Mouse (Mus musculus) heart, postnatal 10 days (tissue): Measurements from ENCODE around the gene Zfp618. TPM values are rescaled to one million over a fixed set of nuclear protein-coding genes. Genes with fewer than 3 reads are reported as not detected.

Experiments used
- DNase-seq, 2 experiments: peaks; one replicate each; pipeline ENCODE4 v3.0.0; 2021
- intact Hi-C: fragments of 180-260 bp; cut with DNase I; formaldehyde crosslinking; loops from one replicate; pipeline ENCODE4 v1.15.1; 2025
- total RNA-seq, 2 experiments: library from RNA; stranded (reverse); gene quantifications; 2 replicates each; pipeline ENCODE4 v1.2.3; 2021

The Zfp618 gene
- total RNA-seq, 2 experiments from 2014 or later = 4.5 to 5.8 TPM

DNA sequence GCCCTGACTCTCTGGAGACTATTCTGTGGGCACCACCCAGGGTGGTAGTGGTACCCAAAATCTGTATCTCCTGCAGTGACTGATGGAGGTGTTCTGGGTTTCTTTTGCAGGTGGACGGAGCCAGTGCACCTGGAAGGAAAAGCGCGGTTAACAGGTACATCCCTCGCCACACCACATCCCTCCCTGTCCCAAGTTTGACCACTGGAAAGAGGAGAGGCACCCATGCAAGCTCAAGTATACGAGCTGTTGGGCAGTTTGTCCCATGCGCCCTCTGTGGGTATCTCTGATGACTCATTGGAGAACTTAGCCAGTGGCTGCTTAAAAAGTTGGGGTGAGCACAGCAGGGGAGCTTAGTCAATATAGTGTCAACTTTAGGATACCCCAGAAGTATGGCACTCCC lies 96.0 kb downstream of the Zfp618 start:
- no peak for DNase-seq
- intact Hi-C loops = no loop called here

DNA sequence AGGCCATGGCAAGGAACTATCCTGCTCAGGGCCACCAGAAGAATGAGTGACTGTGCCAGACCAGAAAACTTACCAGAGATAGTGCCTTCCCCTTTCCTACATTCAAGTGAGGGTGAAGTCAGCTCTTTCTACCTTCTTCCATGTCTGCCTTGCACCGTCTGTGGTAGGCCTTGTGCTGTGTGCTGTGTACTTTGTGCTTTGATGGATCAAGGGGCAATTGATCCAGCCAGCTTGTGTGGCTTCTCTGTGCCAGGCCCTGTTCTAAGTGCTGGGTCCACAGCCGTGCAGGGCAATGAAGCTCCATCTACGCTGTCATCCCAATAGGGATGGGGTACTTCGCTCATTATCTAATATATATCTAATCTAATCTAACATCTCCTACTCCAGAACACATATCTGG lies 98.0 kb downstream of the Zfp618 start:
- intact Hi-C loops = no loop called here
- no peak for DNase-seq

- DNase-seq = no peak
These were observed 99.5 kb downstream of the Zfp618 start for GRCm38 (mm10) chr4:63064911-63065310.

GRCm38 (mm10) chr4:63066796-63067195 lies 101.4 kb downstream of the Zfp618 start:
- intact Hi-C loops = no loop called here
- DNase-seq = no peak

More at GRCm38 (mm10) chr4:63064911-63065310, 99.5 kb downstream of the Zfp618 start:
- intact Hi-C loops = no loop called here

- DNase-seq = no peak
- intact Hi-C loops = no loop called here
These were observed 102.4 kb downstream of the Zfp618 start for GRCm38 (mm10) chr4:63067822-63068221.

GRCm38 (mm10) chr4:63068499-63069175 lies 103.3 kb downstream of the Zfp618 start:
- intact Hi-C loops = no loop called here
- DNase-seq = no peak

DNA sequence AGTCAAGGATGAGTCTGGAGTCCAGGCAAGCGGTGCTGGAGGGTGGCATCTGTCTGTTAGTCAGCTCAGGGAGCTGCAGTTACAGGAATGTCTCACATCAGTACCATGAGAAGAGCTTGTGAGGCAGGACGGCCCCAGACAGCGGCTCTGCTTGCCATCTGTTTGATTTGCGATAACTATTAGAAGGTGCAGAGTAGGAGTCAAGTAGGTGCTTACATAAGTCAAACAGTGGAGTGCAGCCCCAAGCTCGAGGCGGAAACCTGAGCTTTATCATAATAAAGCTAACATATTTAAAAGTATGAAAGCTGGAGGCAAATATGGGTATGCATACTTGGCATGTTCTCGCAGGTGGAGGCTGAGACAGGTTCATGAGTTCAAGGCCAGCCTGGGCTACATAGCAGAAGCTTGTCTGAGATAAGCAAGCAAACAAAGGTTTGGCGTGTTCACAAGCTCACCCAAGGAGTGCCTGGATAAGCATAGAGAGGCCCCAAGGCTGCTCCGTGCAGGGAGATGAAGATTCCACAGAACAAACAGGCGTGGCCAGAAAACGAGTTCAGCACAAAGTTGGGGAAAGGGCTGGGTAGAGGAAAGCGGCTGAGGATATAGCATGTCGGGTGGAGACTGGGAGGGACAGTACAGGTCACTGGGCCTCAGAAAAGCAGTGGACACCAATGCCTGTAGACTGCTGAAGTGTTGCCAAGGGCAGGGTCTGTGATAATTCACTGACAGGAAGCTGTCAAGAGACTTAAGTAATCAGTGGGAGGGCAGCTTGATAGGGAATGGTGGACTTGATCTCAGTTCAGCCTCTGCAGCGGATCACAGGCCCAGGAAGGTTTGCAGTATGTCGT lies 106.3 kb downstream of the Zfp618 start:
- intact Hi-C loops = no loop called here
- no peak for DNase-seq

- intact Hi-C loops = no loop called here
- no peak for DNase-seq
These were observed 107.8 kb downstream of the Zfp618 start for GRCm38 (mm10) chr4:63073139-63073538.

DNA sequence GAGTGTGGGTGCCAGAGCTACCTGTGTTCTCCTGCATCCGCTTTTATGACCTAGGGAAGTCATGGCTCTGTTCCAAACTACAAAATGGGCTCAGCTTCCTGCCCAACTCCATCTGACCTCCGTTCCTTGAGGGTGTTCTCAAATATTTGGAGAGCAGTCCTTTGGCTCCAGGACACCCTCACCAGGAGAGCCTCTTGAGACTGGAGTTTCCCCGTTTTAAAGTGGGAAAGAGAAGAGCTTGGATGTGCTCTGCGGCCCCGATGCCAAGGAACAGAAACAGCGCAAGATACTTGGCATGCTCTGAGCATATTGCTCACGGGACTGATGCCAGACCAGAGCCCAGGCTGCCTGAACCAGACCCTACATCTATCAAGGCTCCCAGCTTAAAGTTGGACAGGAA lies 113.8 kb downstream of the Zfp618 start:
- DNase-seq = peak; percentile 16 to 50
- intact Hi-C loops = no loop called here

DNA sequence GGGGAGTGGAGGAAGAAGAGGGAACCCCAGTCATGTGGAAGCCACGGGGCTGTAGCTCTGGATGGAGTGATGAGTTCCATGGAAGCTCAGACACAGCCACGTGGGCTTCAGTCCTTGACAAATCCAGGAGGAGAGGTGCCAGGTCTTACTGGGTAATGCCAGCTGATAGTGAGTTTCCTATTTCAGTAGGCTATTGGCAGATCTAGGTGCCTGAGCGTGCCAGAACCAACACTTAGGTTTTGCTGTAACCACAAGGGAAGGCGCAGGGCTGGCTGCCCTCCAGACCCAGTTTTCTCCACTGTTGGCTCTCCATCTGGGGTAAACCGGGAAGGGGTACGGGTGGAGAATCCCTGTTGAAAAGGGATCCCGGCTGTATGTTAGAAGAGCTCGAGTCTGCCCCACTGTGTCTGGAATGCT lies 119.1 kb downstream of the Zfp618 start:
- intact Hi-C loops = no loop called here
- peak; percentile 90 for DNase-seq

- intact Hi-C loops = no loop called here
These were observed 124.1 kb downstream of the Zfp618 start for GRCm38 (mm10) chr4:63089484-63089883.

DNA sequence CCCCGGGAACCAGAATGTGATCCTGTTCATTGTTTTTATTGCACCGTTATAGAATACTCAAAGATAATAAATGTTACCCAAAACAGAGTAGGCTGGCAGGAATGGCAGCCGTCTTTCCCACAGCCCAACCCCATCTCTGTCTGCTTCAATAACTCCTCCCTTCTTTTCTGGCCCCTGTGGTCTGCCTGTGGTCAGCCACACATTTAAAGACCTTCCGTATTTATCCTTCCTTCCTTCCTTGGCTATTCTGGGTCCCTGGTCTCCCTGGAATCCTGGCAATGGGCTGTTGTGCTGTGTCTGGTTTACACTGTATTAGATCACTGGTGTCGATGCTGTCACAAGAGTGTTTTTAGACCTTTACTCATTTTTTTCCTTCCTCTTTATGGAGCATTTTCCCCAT lies 125.8 kb downstream of the Zfp618 start:
- intact Hi-C loops = no loop called here
- DNase-seq = no peak

More at GRCm38 (mm10) chr4:63089484-63089883, 124.1 kb downstream of the Zfp618 start:
- peak; percentile 19 to 41 for DNase-seq

DNA sequence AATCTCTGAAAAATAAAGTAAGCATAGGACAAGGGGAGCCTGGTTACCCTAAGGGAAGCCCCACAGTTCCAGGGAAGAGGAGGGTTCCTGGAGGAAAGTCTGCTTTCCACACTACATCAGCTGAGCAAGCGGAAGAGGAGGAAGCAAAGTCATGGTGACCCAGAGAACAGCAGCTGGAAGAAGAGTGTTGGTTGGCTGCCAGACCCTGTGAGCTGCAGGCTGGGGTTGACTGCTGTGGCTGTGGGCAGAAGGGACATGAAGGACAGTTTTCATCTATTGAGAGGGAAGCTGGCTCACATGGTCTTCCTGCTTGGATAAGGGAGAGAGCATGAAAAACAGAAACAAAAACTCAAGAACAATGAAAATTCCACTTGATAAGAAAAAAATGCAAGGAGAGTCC lies 132.2 kb downstream of the Zfp618 start:
- peak; percentile 76 to 78 for DNase-seq
- intact Hi-C loops = no loop called here

DNA sequence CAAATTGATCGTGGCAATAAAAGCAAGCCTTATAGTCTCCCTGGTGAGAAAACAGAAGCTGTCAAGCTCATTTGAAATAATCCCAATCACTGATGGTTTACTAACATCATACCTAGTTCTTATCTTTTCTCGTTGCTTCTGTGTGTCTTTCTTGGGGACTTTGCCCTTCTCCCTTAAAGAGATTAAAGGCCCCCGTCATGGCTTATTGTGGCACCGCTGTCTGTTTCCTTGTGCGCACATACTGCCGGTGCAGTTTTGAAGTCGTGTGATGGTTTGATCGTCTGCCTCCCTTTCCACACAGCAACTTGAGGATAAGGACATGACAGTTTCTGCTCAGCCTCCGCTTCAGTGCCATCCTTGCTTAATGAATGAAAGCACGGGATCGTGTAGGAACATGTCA lies 135.1 kb downstream of the Zfp618 start:
- no peak for DNase-seq
- intact Hi-C loops = no loop called here

DNA sequence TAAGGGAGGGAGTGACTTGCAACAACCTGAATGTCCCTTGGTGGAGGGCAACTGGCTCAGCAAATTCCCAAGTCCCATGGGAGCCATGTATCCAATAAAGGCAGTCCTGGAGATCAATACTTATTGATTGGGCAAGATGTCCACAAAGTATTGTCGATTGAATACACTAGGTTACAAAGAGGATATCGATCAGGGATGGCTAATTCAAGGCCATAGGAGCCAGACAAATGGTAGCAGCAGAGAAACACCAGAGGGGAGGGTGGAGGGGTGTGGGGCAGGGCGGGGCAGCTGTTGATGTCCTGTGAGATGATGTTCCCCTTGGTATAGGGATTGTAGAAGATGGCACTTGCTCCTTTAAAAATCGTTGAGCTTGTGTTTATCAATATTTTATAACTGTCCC lies 136.7 kb downstream of the Zfp618 start:
- intact Hi-C loops = no loop called here
- no peak for DNase-seq

DNA sequence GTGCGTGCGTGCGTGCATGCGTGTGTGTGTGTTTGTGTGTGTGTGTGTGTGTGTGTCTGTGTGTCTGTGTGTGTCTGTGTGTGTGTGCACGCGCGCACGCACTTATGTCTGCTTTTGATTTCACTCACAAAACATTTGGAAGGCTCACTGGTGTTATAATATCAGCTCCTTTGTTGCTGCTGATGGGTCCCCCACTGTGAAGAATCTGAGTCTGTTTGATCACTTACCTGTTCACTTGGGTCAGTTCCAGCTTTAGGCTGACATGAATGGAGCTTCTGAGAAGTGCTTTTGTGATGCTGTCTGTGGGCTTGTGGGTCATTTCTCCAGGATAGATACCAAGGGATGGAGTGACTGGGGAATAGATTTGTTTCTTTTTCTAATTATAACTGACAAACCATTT lies 140.3 kb downstream of the Zfp618 start:
- intact Hi-C loops = no loop called here
- no peak for DNase-seq

DNA sequence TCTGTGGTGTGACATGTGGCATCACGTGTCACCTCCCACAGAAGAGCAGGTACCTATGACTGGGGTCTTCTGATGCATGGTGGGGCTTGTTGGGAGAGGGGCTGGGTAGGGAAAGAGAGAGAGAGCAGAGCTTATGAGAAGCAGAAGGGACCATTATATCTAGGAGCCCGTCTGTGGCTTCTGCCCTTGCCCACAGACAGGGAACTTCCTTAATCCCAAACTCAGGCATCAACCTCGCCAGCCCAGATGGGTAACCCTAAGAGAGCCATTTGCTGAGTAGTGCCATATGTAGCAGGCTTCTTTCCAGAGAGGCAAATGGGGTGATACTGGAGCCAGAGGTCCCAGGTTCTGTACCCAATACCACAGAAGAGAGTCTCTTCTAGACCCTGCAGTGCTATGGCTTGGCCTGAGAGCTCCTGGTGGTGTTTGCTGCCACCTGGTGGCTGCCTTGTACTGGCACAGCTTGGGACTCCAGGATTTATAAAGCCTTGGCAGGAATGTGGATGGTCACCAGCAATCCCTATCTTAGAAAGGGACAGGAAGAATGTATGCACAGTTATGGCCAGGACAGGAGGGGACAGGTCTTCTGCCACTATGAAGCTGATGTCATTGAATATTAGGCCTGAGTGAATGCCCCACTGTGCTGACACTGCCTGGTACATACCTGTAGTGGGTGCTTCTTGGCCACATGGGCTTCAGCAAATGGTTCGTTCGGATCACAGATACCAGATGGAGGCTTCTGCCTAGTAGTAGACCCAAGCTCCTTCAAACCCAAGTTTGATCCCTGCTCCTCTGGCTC lies 153.5 kb downstream of the Zfp618 start:
- intact Hi-C loops = loop anchor here (1.0 to 5.0 kb wide), 5 partner anchors 152 to 339 kb away; partner anchors contain the start of gene Zfp618
- peak; percentile 84 to 89 for DNase-seq

- no peak for DNase-seq
- intact Hi-C loops = no loop called here
These were observed 159.6 kb downstream of the Zfp618 start for GRCm38 (mm10) chr4:63124861-63125466.

DNA sequence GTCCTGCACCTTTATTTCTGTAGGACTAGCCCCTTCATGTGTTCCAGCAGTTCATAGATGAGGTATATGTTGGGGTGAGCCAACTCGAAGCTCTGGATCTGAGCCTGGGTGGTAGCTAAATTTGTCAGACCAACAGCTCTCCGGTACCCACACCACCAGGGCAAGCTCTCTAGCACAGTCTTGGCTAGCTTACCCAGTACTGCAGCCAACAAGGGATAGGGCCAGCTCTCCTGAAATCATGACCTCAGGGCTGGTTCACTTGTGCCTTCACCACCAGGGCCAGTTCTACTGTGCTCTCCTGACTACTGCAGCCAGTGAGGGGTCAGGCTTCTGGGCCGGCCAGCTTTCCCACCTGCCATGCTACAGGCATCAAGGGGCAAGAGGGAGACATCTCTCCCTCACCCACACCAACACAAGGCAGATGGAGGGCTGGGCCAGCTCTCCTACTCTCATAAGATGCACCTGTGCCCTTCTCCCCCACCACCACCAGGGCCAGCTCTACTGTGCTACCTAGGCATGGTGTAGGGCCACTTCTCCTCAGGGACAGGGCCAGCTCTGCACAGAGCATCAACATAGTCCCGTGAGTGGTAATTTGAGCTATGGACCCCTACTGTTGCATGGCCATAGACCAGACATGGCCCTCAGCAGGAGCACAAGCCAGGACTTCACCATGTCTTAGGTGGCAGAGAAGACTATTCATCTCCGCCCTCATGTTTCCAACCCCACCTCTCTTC lies 164.7 kb downstream of the Zfp618 start:
- intact Hi-C loops = no loop called here

GRCm38 (mm10) chr4:63147268-63147667 lies 181.9 kb downstream of the Zfp618 start:
- no peak for DNase-seq
- intact Hi-C loops = no loop called here

More for the DNA sequence above, 164.7 kb downstream of the Zfp618 start:
- peak; percentile 78 to 84 for DNase-seq
